Mouse (Mus musculus) embryonic facial prominence, embryonic 14.5 days (tissue): ENCODE results near the gene Zfp281. TPM values are rescaled to one million over a fixed set of nuclear protein-coding genes. Genes with fewer than 3 reads are reported as not detected.

Experiments
- ATAC-seq: fragments of 200-750 bp; cut with Nextera tagmentation; 2 replicates; pipeline ENCODE4 v1.8.0; 2017; ENCODE audit warnings: low read depth, moderate number of reproducible peaks, moderate TSS enrichment
- DNase-seq: peaks from one replicate; pipeline ENCODE4 v3.0.0-alpha.2; 2015; ENCODE audit warnings: low spot score
- H3K27ac ChIP-seq: fragments of 300-500 bp; sonication (generic); replicated peaks from 2 replicates; pipeline ENCODE4 v1.5.1; 2014; ENCODE audit warnings: low read depth, mild to moderate bottlenecking, low read length, moderate library complexity
- H3K27me3 ChIP-seq: fragments of 300-500 bp; sonication (generic); replicated peaks from 2 replicates; pipeline ENCODE4 v1.6.1; 2014; ENCODE audit warnings: low read length; ENCODE audit not compliant: control insufficient read depth, insufficient read depth
- H3K36me3 ChIP-seq: fragments of 300-500 bp; sonication (generic); 2 replicates; pipeline ENCODE4 v1.6.1; 2014; ENCODE audit warnings: low read length, mixed read lengths; ENCODE audit not compliant: control insufficient read depth, insufficient read depth
- H3K4me1 ChIP-seq: fragments of 300-500 bp; sonication (generic); 2 replicates; pipeline ENCODE4 v1.6.1; 2014; ENCODE audit warnings: antibody characterized with exemption, low read length; ENCODE audit not compliant: control insufficient read depth, insufficient read depth
- H3K4me2 ChIP-seq: fragments of 300-500 bp; sonication (generic); 2 replicates; pipeline ENCODE4 v1.6.1; 2014; ENCODE audit warnings: low read depth, mild to moderate bottlenecking, low read length, moderate library complexity, mixed read lengths
- H3K4me3 ChIP-seq: fragments of 300-500 bp; sonication (generic); 2 replicates; pipeline ENCODE4 v1.5.1; 2014; ENCODE audit warnings: low read depth, mild to moderate bottlenecking, low read length
- H3K9ac ChIP-seq: fragments of 300-500 bp; sonication (generic); 2 replicates; pipeline ENCODE4 v1.6.1; 2014; ENCODE audit warnings: low read depth, mild to moderate bottlenecking, low read length, moderate library complexity, mixed read lengths
- H3K9me3 ChIP-seq: fragments of 300-500 bp; sonication (generic); 2 replicates; pipeline ENCODE4 v1.6.1; 2016; ENCODE audit warnings: low read length; ENCODE audit not compliant: control insufficient read depth
- WGBS: fragments of 180-500 bp; shearing (Covaris S2); extraction: QIAGEN DNeasy Blood & Tissue Kit; methylation state at CpG from one replicate; pipeline ENCODE4 v1.1.7; 2014; 5-methylcytosine and 5-hydroxymethylcytosine counted together
- polyA plus RNA-seq: library from polyadenylated mRNA; unstranded; fragments of >200 nt; fragmentation: Nextera tagmentation; extraction: Ambion mirVana; gene quantifications from 2 replicates; pipeline ENCODE4 v1.2.1, GENCODE M21; 2014

Zfp281 gene
- polyA plus RNA-seq = 19.5 and 21.4 TPM in 2 replicates

GRCm38 (mm10) chr1:136624146-136625018 is at the start of gene Zfp281:
Gene Zfp281 (plus strand): TSS chr1:136624901.
- Histone ChIP-seq H3K4me1 (peaks cover 31% of the 10 kb centered on the region), H3K9me3 (no peaks in the 10 kb centered on the region), H3K9ac (peak within 1 kb of the TSS; percentile 96), H3K27me3 (no peaks in the 10 kb centered on the region), H3K4me2 (peak within 1 kb of the TSS; percentile 56), H3K36me3 (peaks cover 31% of the 10 kb centered on the region), H3K27ac (peak within 1 kb of the TSS; percentile 94), H3K4me3 (peak within 1 kb of the TSS; percentile 93)
- ATAC-seq (peak; percentile 99), DNase-seq (peak; percentile 99)
- 2% methylated on average over 34 of the region's 45 CpGs for WGBS

- Histone ChIP-seq H3K4me2 (peak overlapping the region; percentile 28), H3K4me1 (peaks cover 9% of the 10 kb centered on the region; the same call in 1 of the 2 replicates), H3K36me3 (no peaks in the 10 kb centered on the region), H3K27me3 (no peaks in the 10 kb centered on the region), H3K9me3 (no peaks in the 10 kb centered on the region), H3K4me3 (no peak overlapping the region), H3K9ac (no peak overlapping the region), H3K27ac (no peak overlapping the region)
- DNase-seq (peak; percentile 76), ATAC-seq (0 out of 2 replicates have a peak, but pooled peaks have one; percentile 33)
- WGBS = 32% methylated on average over 16 of the region's 16 CpGs
Measured at GRCm38 (mm10) chr1:136577890-136578663, 46.6 kb upstream of the Zfp281 start.

GRCm38 (mm10) chr1:136579360-136579759 is 45.3 kb upstream of the Zfp281 start:
- DNase-seq = no peak
- Histone ChIP-seq H3K4me1 (peaks cover 9% of the 10 kb centered on the region; the same call in 1 of the 2 replicates), H3K27me3 (no peaks in the 10 kb centered on the region), H3K27ac (no peak overlapping the region), H3K36me3 (no peaks in the 10 kb centered on the region), H3K4me3 (no peak overlapping the region), H3K9ac (no peak overlapping the region), H3K9me3 (no peaks in the 10 kb centered on the region), H3K4me2 (no peak overlapping the region)
- WGBS = 71% methylated on average over 14 of the region's 14 CpGs
- no peak for ATAC-seq

GRCm38 (mm10) chr1:136580266-136580665 is 44.4 kb upstream of the Zfp281 start:
- H3K27ac ChIP-seq = no peak overlapping the region
- no peak overlapping the region for H3K4me2 ChIP-seq
- no peaks in the 10 kb centered on the region for H3K36me3 ChIP-seq
- ATAC-seq (no peak), DNase-seq (no peak)
- H3K27me3 ChIP-seq = no peaks in the 10 kb centered on the region
- WGBS = 87% methylated on average over 8 of the region's 8 CpGs
- H3K9ac ChIP-seq = no peak overlapping the region
- H3K4me1 ChIP-seq = peaks cover 9% of the 10 kb centered on the region; the same call in 1 of the 2 replicates
- H3K4me3 ChIP-seq = no peak overlapping the region
- no peaks in the 10 kb centered on the region for H3K9me3 ChIP-seq

- Histone ChIP-seq H3K27ac (no peak overlapping the region), H3K4me1 (peaks cover 9% of the 10 kb centered on the region; the same call in 1 of the 2 replicates), H3K9me3 (no peaks in the 10 kb centered on the region), H3K4me3 (no peak overlapping the region), H3K9ac (no peak overlapping the region), H3K27me3 (no peaks in the 10 kb centered on the region), H3K4me2 (no peak overlapping the region), H3K36me3 (no peaks in the 10 kb centered on the region)
- WGBS = 85% methylated on average over 8 of the region's 8 CpGs
- ATAC-seq (no peak), DNase-seq (no peak)
Measured at GRCm38 (mm10) chr1:136581841-136582240, 42.9 kb upstream of the Zfp281 start.

DNA sequence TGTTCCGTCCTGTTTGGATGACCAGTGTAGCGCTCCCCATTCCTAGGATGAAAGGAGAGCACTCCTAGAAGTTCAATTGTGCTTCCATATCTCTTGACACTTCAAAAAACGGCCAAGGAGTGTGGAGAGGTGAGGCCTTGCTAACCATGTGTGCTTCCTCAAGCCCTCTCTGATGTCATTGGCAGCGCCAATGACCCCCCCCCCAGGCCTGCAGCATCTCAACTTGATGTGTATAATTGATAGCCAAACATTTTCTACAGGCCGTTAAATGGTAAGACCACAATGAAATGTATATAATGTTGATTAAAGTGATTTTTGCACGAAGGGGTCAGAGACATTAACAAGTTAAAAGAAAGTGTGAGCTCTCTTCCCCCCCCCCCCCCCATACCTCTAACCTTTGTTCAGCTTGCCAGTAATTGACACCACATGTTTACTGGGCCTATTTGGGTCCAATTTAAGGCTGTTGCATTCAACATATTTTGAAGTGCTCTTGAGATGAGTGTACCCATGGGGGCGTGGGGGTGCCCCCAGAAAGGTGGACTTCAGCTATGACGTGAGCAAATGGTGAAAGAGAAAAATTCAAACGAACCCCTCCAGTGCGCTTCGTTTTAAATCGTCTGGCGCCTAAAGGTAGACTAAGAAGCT is 36.8 kb upstream of the Zfp281 start:
- Histone ChIP-seq H3K9ac (no peak overlapping the region), H3K4me2 (no peak overlapping the region), H3K4me3 (no peak overlapping the region), H3K27me3 (0 out of 2 replicates have a peak, but pooled peaks cover 5% of the 10 kb centered on the region), H3K4me1 (peaks cover 10% of the 10 kb centered on the region; the same call in 1 of the 2 replicates), H3K36me3 (no peaks in the 10 kb centered on the region), H3K9me3 (no peaks in the 10 kb centered on the region), H3K27ac (no peak overlapping the region)
- 50% methylated on average over 13 of the region's 13 CpGs for WGBS
- no peak for DNase-seq
- ATAC-seq = no peak

DNA sequence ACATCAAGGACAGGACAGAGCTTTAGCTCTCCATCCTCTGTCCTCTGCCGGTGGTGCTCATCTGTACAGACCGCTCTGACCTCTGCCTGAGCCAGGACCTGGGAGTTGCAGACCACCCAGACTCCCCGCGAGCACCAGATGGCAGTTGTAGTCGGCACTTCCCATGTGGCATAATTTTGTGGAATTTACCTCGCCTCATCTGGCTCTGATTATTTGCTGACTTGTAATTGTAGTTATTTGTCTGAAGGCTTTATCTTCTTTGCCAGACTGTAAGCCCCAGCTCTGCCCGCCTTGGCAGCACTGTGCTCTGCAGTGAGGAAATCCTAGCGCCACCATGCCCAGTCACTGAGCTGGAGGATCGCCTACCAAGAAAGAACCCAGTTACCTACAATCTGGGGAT is 35.8 kb upstream of the Zfp281 start:
- Histone ChIP-seq H3K4me1 (peaks cover 10% of the 10 kb centered on the region; the same call in 1 of the 2 replicates), H3K36me3 (no peaks in the 10 kb centered on the region), H3K9me3 (no peaks in the 10 kb centered on the region), H3K27me3 (0 out of 2 replicates have a peak, but pooled peaks cover 5% of the 10 kb centered on the region), H3K4me2 (peak overlapping the region; percentile 60), H3K4me3 (peak overlapping the region; percentile 22), H3K27ac (no peak overlapping the region), H3K9ac (peak overlapping the region; percentile 42; the same call in 1 of the 2 replicates)
- ATAC-seq (no peak), DNase-seq (peak; percentile 51)
- 7% methylated on average over 9 of the region's 9 CpGs for WGBS

DNA sequence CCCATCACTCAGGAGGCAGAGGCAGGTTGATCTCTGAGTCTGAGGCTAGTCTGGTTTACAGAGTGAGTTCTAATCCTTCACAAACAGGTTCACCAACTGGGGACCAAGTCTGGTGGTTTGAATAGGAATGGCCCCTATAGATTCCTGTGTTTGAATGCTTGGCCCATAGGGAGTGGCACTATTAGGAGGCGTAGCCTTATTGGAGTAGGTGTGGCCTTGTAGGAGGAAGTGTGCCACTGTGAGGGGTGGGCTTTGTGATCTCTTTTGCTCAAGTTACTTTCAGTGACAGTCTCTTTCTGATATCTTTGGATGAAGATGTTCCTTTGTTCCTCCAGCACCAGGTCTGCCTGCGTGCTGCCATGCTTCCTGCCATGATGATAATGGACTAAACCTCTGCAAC is 32.0 kb upstream of the Zfp281 start:
- no peak overlapping the region for H3K4me3 ChIP-seq
- H3K27ac ChIP-seq = no peak overlapping the region
- WGBS = 93% methylated on average over 2 of the region's 2 CpGs
- no peaks in the 10 kb centered on the region for H3K36me3 ChIP-seq
- no peak overlapping the region for H3K9ac ChIP-seq
- H3K4me1 ChIP-seq = peaks cover 10% of the 10 kb centered on the region; the same call in 1 of the 2 replicates
- DNase-seq = no peak
- no peak for ATAC-seq
- H3K9me3 ChIP-seq = no peaks in the 10 kb centered on the region
- H3K27me3 ChIP-seq = 0 out of 2 replicates have a peak, but pooled peaks cover 5% of the 10 kb centered on the region
- no peak overlapping the region for H3K4me2 ChIP-seq
